14 mouse cellular contexts compared by ENCODE assay signal in the genomic region with DNA sequence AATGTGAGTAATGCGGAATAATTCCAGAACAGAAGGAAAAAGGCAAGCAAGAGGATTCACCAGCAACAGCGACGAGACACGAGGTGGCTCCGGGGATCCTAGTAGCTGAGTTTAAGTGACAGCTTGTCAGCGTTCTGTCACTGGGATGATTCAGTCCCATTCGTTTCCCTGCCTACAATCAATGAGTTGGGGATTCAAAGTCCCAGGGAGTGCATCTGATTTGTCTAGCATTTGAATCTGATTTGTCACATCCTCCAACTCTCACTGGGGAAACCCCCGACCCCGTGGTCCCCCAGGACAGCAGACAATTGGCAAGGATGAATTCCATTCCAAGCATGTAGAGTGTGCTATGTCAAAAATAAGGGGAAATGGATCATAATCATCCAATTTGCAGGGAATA.
DNase-seq lines count a peak whose midpoint lies in the region; ATAC-seq and TF ChIP-seq lines count a peak whose summit lies in the region.
"Had no signal": no experiment of that assay in that cellular context is flagged by ENCODE, and none has a peak within 500 bp of the region (broad histone marks: within the 10 kb centered on the region; RNA-seq: fewer than 3 reads in every experiment).

No protein-coding gene starts in this region.

- no peak for TF ChIP-seq CTCF in brain, embryonic 14.5 days (IDR thresholded peaks at IDR 0.05; ENCODE audit: borderline replicate concordance, extremely low read depth, insufficient read depth, insufficient read length)

- H3K4me2 ChIP-seq in hindbrain, embryonic 14.5 days (replicated peaks), result peak overlapping the region; percentile 24
- no peak overlapping the region for H3K4me2 ChIP-seq in kidney, embryonic 14.5 days (replicated peaks; ENCODE audit: low read depth, low read length)
- H3K4me2 ChIP-seq: heart, embryonic 13.5 days; liver, embryonic 15.5 days had no signal

- 0 out of 2 replicates have a peak, but pooled peaks cover 4% of the 10 kb centered on the region for H3K9me3 ChIP-seq in hindbrain, embryonic 14.5 days (ENCODE audit: control insufficient read depth, low read length)
- H3K9me3 ChIP-seq in kidney, embryonic 14.5 days (ENCODE audit: control insufficient read depth, low read length), result peaks cover 4% of the 10 kb centered on the region; the same call in 1 of the 2 replicates
- H3K9me3 ChIP-seq: heart, embryonic 13.5 days had no signal

- ATAC-seq in hindbrain, embryonic 14.5 days (ENCODE audit: low FRiP score), result peak; percentile 71; the same call in 1 of the 2 replicates
- ATAC-seq in kidney, embryonic 14.5 days (ENCODE audit: low FRiP score, low TSS enrichment), result no peak
- ATAC-seq: CD4-positive, CD25-positive, alpha-beta regulatory T cell, adult 4 months had no signal

- H3K4me1 ChIP-seq in hindbrain, embryonic 14.5 days (replicated peaks; ENCODE audit: control insufficient read depth, insufficient read depth, low read length), result peaks cover 5% of the 10 kb centered on the region
- no peaks in the 10 kb centered on the region for H3K4me1 ChIP-seq in kidney, embryonic 14.5 days (ENCODE audit: control insufficient read depth, insufficient read depth, low read length)
- H3K4me1 ChIP-seq: liver, embryonic 15.5 days had no signal

- peak overlapping the region; percentile 32; the same call in 1 of the 2 replicates for H3K27ac ChIP-seq in hindbrain, embryonic 14.5 days
- H3K27ac ChIP-seq in kidney, embryonic 14.5 days (ENCODE audit: low read depth, low read length), result no peak overlapping the region
- H3K27ac ChIP-seq: heart, embryonic 13.5 days; liver, embryonic 15.5 days had no signal

- 26% methylated on average over 9 of the region's 9 CpGs for WGBS in hindbrain, embryonic 14.5 days
- WGBS in kidney, embryonic 14.5 days, result 84% methylated on average over 9 of the region's 9 CpGs

- intact Hi-C loops in heart, postnatal 14 days (cut with DNase I), result no loop called here

- H3K27me3 ChIP-seq in hindbrain, embryonic 14.5 days (ENCODE audit: control insufficient read depth, insufficient read depth, low read length), result no peaks in the 10 kb centered on the region
- H3K27me3 ChIP-seq in kidney, embryonic 14.5 days (ENCODE audit: control insufficient read depth, insufficient read depth, low read length), result no peaks in the 10 kb centered on the region
- H3K27me3 ChIP-seq: heart, embryonic 13.5 days; liver, embryonic 15.5 days had no signal

- H3K4me3 ChIP-seq in hindbrain, embryonic 14.5 days (replicated peaks; ENCODE audit: low read length), result no peak overlapping the region
- no peak overlapping the region for H3K4me3 ChIP-seq in kidney, embryonic 14.5 days (ENCODE audit: low read length)
- H3K4me3 ChIP-seq: heart, embryonic 13.5 days; liver, embryonic 15.5 days had no signal

- no peak for TF ChIP-seq POLR2A in brain, embryonic 14.5 days (IDR thresholded peaks at IDR 0.05; ENCODE audit: borderline replicate concordance, extremely low read depth, insufficient read depth, insufficient read length, poor library complexity, severe bottlenecking)

- H3K9ac ChIP-seq in hindbrain, embryonic 14.5 days, result no peak overlapping the region
- H3K9ac ChIP-seq in kidney, embryonic 14.5 days (ENCODE audit: low read depth, low read length), result no peak overlapping the region
- H3K9ac ChIP-seq: heart, embryonic 13.5 days; liver, embryonic 15.5 days had no signal

- H3K36me3 ChIP-seq in hindbrain, embryonic 14.5 days (replicated peaks; ENCODE audit: control insufficient read depth, insufficient read depth), result no peaks in the 10 kb centered on the region
- H3K36me3 ChIP-seq in kidney, embryonic 14.5 days (ENCODE audit: control insufficient read depth, insufficient read depth, low read length), result no peaks in the 10 kb centered on the region
- H3K36me3 ChIP-seq: heart, embryonic 13.5 days; liver, embryonic 15.5 days had no signal

- DNase-seq in Muller cell, postnatal 12 days (ENCODE audit: inconsistent ontology term), result peak; percentile 27
- DNase-seq in brain, embryonic 14.5 days (ENCODE audit: low read depth), result peak; percentile 76
- DNase-seq in hindbrain, embryonic 14.5 days (ENCODE audit: low spot score), result peak; percentile 40
- DNase-seq in layer of hippocampus, postnatal 10 days (ENCODE audit: low spot score in 2 of 2), result peak; percentile 13 to 41
- DNase-seq in heart, postnatal 14 days, result no peak
- DNase-seq in c-Kit-positive CD71-positive TER-119-positive erythroid progenitor cells, embryonic 14.5 days (ENCODE audit: low spot score), result no peak
- DNase-seq in urinary bladder, postnatal 4 days (ENCODE audit: low spot score in 2 of 2), result no peak
- DNase-seq: cerebellum, adult 9-10 months; kidney, adult 9 months; thymus, postnatal 25 days had no signal

Comparison
In these comparisons a context has a peak if more than half of its experiments do, and no peak if none do; other contexts are left out.
1. DNase-seq: peak in Muller cell, postnatal 12 days (single experiment), brain, embryonic 14.5 days (single experiment), hindbrain, embryonic 14.5 days (single experiment) and layer of hippocampus, postnatal 10 days (2 of 2); none in heart, postnatal 14 days (0 of 2), c-Kit-positive CD71-positive TER-119-positive erythroid progenitor cells, embryonic 14.5 days (single experiment) and urinary bladder, postnatal 4 days (0 of 2).